Mouse (Mus musculus) T-helper 1 cell (primary cell): Measurements from ENCODE around the gene Ccdc146.

Source experiments
- in situ Hi-C: fragments of 300-600 bp; cut with MboI, MseI; formaldehyde crosslinking; loops from one replicate; pipeline ENCODE4 v1.15.1; 2025; ENCODE audit warnings: high pct_unique_total_duplicates

Gene Ccdc146

GRCm38 (mm10) chr5:21265049-21265448 is 159.4 kb downstream of the Ccdc146 start:
- in situ Hi-C loops: loop anchor here (5.0 to 10.0 kb wide), 2 partner anchors 327 to 370 kb away; no protein-coding TSS in a partner anchor

- in situ Hi-C loops: loop anchor here (5.0 to 10.0 kb wide), 3 partner anchors 153 to 370 kb away; no protein-coding TSS in a partner anchor
Observed at GRCm38 (mm10) chr5:21264352-21265021, 160.0 kb downstream of the Ccdc146 start.

GRCm38 (mm10) chr5:21263202-21264055 is 161.0 kb downstream of the Ccdc146 start:
- in situ Hi-C loops: loop anchor here (5.0 to 10.0 kb wide), 2 partner anchors 154 to 371 kb away; no protein-coding TSS in a partner anchor

- in situ Hi-C loops: loop anchor here (5.0 to 10.0 kb wide), 2 partner anchors 156 to 373 kb away; no protein-coding TSS in a partner anchor
Observed at GRCm38 (mm10) chr5:21261202-21261844, 163.2 kb downstream of the Ccdc146 start.

- in situ Hi-C loops: loop anchor here (5.0 to 10.0 kb wide), 2 partner anchors 157 to 374 kb away; no protein-coding TSS in a partner anchor
Observed at GRCm38 (mm10) chr5:21260746-21261145, 163.7 kb downstream of the Ccdc146 start.

GRCm38 (mm10) chr5:21257806-21258205 is 166.7 kb downstream of the Ccdc146 start:
- in situ Hi-C loops: loop anchor here (10.0 kb wide), 1 partner anchor 303 kb away; the partner anchor contains the start of gene Rsbn1l

- in situ Hi-C loops: loop anchor here (10.0 kb wide), 1 partner anchor 302 kb away; the partner anchor contains the start of gene Rsbn1l
Observed at GRCm38 (mm10) chr5:21257126-21257525, 167.4 kb downstream of the Ccdc146 start.

- in situ Hi-C loops: loop anchor here (10.0 kb wide), 1 partner anchor 301 kb away; the partner anchor contains the start of gene Rsbn1l
Observed at GRCm38 (mm10) chr5:21255551-21256132, 168.8 kb downstream of the Ccdc146 start.

GRCm38 (mm10) chr5:21254731-21255525 is 169.5 kb downstream of the Ccdc146 start:
- in situ Hi-C loops: loop anchor here (10.0 kb wide), 1 partner anchor 300 kb away; the partner anchor contains the start of gene Rsbn1l

- in situ Hi-C loops: no loop called here
Observed at GRCm38 (mm10) chr5:21248834-21249233, 175.6 kb downstream of the Ccdc146 start.

- in situ Hi-C loops: no loop called here
Observed at GRCm38 (mm10) chr5:21247916-21248315, 176.6 kb downstream of the Ccdc146 start.

GRCm38 (mm10) chr5:21246794-21247193 is 177.7 kb downstream of the Ccdc146 start:
- in situ Hi-C loops: no loop called here

- in situ Hi-C loops: no loop called here
Observed at GRCm38 (mm10) chr5:21245241-21245640, 179.2 kb downstream of the Ccdc146 start.

- in situ Hi-C loops: no loop called here
Observed at GRCm38 (mm10) chr5:21244575-21244974, 179.9 kb downstream of the Ccdc146 start.
